Mouse (Mus musculus): Measurements from ENCODE around the gene Cnnm4. TPM values are rescaled to one million over a fixed set of nuclear protein-coding genes. Genes with fewer than 3 reads are reported as not detected.

The Cnnm4 gene
- polyA plus RNA-seq, 1 experiment, result 15.3 TPM

DNA sequence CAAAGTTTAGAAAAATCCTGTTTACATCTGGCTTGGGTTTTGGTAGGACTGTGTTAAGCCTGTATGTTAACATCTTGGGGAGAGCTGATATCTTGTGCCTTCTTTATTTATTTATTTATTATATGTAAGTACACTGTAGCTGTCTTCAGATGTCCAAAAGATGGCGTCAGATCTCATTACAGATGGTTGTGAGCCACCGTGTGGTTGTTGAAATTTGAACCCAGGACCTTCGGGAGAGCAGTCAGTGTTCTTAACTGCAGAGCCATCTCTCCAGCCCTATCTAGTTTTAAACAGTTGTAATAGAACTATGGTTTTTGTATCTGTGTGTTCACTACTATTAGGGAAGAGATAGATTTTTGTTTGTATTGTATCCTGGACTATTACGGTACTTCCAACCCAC is 57.9 kb downstream of the Cnnm4 start:
- peaks cover 2% of the 10 kb centered on the region for H3K4me1 ChIP-seq (replicated peaks; ENCODE audit: control insufficient read depth, insufficient read depth, low read length)
- H3K4me3 ChIP-seq (ENCODE audit: control insufficient read depth, insufficient read depth, low read length), result no peak overlapping the region
- H3K27ac ChIP-seq (ENCODE audit: control insufficient read depth, insufficient read depth, low read length), result no peak overlapping the region
- no peaks in the 10 kb centered on the region for H3K27me3 ChIP-seq (ENCODE audit: control insufficient read depth, insufficient read depth, low read length)
- H3K36me3 ChIP-seq (ENCODE audit: control insufficient read depth, insufficient read depth, low read length), result peaks cover 14% of the 10 kb centered on the region; the same call in 1 of the 2 replicates
- no peak for DNase-seq
- TF ChIP-seq POLR2A (IDR thresholded peaks at IDR 0.05; ENCODE audit: control insufficient read depth, extremely low read depth, insufficient read depth, low read length, poor library complexity) (no peak), CTCF (IDR thresholded peaks at IDR 0.05; ENCODE audit: borderline replicate concordance, control insufficient read depth, extremely low read depth, insufficient read depth, low read length, poor library complexity) (no peak)
- WGBS, result 99% methylated on average over 4 of the region's 4 CpGs

DNA sequence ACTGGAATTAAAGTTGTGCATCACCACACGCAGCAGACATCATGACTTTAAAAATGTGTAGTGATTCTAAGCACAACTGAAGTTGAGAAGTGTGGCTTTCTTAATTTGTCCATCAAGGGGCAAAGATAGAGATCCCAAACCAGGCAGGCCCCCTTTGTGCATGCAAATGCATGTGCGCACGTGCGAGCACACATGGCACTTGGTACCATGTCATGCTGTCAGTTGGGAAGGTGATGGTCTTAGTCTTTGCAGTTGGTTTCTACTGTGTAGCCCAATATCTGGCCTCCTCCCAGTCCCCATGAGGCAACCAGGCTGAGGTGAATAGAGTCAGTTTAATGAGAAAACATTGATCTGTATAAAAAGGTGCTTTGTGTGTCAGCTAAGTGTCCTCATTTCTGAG is 58.5 kb downstream of the Cnnm4 start:
- Histone ChIP-seq H3K4me3 (ENCODE audit: control insufficient read depth, insufficient read depth, low read length) (no peak overlapping the region), H3K36me3 (ENCODE audit: control insufficient read depth, insufficient read depth, low read length) (peaks cover 11% of the 10 kb centered on the region; the same call in 1 of the 2 replicates), H3K27me3 (ENCODE audit: control insufficient read depth, insufficient read depth, low read length) (no peaks in the 10 kb centered on the region), H3K4me1 (replicated peaks; ENCODE audit: control insufficient read depth, insufficient read depth, low read length) (peaks cover 8% of the 10 kb centered on the region), H3K27ac (ENCODE audit: control insufficient read depth, insufficient read depth, low read length) (no peak overlapping the region)
- DNase-seq, result no peak
- WGBS, result over 99% methylated on average over 4 of the region's 4 CpGs
- no peak for TF ChIP-seq CTCF (IDR thresholded peaks at IDR 0.05; ENCODE audit: borderline replicate concordance, control insufficient read depth, extremely low read depth, insufficient read depth, low read length, poor library complexity)
- TF ChIP-seq POLR2A (IDR thresholded peaks at IDR 0.05; ENCODE audit: control insufficient read depth, extremely low read depth, insufficient read depth, low read length, poor library complexity), result no peak

DNA sequence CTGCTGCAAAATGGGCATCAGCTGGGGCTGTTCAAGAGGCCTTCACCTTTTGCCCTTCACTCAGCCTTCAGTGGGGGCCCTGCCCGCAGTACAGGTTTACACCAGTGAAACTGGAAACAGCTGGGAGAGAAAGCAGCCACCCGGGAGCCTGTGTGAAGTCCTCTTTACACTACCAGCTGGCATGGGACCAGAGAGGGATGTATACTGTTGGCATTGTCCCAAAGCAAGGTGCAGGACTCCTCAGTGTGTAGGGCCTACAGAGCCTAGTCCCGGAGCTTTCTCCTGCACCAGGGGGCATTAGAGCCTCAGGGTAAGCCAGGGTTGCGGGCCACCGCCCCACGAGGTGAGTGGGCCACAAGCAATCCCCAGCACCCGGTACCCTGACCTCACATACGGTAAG is 59.1 kb downstream of the Cnnm4 start:
- Histone ChIP-seq H3K4me1 (replicated peaks; ENCODE audit: control insufficient read depth, insufficient read depth, low read length) (peaks cover 10% of the 10 kb centered on the region), H3K4me3 (ENCODE audit: control insufficient read depth, insufficient read depth, low read length) (no peak overlapping the region), H3K36me3 (ENCODE audit: control insufficient read depth, insufficient read depth, low read length) (peaks cover 5% of the 10 kb centered on the region; the same call in 1 of the 2 replicates), H3K27ac (ENCODE audit: control insufficient read depth, insufficient read depth, low read length) (no peak overlapping the region), H3K27me3 (ENCODE audit: control insufficient read depth, insufficient read depth, low read length) (no peaks in the 10 kb centered on the region)
- 91% methylated on average over 8 of the region's 8 CpGs for WGBS
- DNase-seq, result no peak
- TF ChIP-seq POLR2A (IDR thresholded peaks at IDR 0.05; ENCODE audit: control insufficient read depth, extremely low read depth, insufficient read depth, low read length, poor library complexity) (no peak), CTCF (IDR thresholded peaks at IDR 0.05; ENCODE audit: borderline replicate concordance, control insufficient read depth, extremely low read depth, insufficient read depth, low read length, poor library complexity) (no peak)

DNA sequence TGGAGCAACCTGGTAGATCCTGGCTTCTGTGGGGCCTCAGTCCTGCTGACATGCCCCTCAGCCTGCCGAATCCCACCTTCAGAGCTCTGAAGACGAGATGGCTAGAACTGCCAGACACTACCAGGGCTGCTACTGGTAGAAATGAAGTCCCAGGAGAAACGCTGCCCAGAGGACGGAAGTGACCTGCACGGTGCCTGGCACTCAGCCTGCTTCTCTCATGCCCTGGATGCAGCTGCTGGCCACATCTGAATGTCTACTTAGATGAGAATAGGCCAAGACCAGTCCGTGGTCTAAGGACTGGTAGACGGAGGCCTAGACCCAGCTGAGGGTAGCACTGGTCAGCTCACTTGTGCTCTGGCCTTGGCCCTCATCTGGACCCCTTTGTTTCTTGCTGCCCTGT is 59.5 kb downstream of the Cnnm4 start:
- Histone ChIP-seq H3K4me1 (replicated peaks; ENCODE audit: control insufficient read depth, insufficient read depth, low read length) (peaks cover 10% of the 10 kb centered on the region), H3K27ac (ENCODE audit: control insufficient read depth, insufficient read depth, low read length) (no peak overlapping the region), H3K4me3 (ENCODE audit: control insufficient read depth, insufficient read depth, low read length) (no peak overlapping the region), H3K27me3 (ENCODE audit: control insufficient read depth, insufficient read depth, low read length) (no peaks in the 10 kb centered on the region), H3K36me3 (ENCODE audit: control insufficient read depth, insufficient read depth, low read length) (peaks cover under 1% of the 10 kb centered on the region; the same call in 1 of the 2 replicates)
- no peak for DNase-seq
- TF ChIP-seq CTCF (IDR thresholded peaks at IDR 0.05; ENCODE audit: borderline replicate concordance, control insufficient read depth, extremely low read depth, insufficient read depth, low read length, poor library complexity) (no peak), POLR2A (IDR thresholded peaks at IDR 0.05; ENCODE audit: control insufficient read depth, extremely low read depth, insufficient read depth, low read length, poor library complexity) (no peak)
- WGBS, result 94% methylated on average over 7 of the region's 7 CpGs

DNA sequence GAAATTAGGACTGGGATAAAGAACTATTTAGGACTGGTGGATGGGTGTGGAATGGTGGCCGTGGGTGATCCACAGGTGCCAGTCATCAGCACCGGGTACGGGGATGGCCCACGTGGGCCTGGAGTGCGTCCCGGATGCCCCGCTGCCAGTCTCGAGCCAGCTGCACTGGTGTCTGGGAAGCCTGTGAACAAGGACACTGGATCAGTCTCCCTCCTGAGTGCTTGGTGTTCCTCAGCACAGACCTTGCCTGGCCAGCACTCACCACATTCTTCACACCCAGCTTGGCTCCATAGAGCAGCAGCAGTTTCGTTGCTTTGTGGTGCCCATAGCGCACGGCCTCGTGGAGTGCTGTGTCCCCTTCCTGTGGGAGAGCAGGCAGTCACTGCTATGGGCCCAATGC is 60.0 kb downstream of the Cnnm4 start:
- TF ChIP-seq POLR2A (IDR thresholded peaks at IDR 0.05; ENCODE audit: control insufficient read depth, extremely low read depth, insufficient read depth, low read length, poor library complexity) (no peak), CTCF (IDR thresholded peaks at IDR 0.05; ENCODE audit: borderline replicate concordance, control insufficient read depth, extremely low read depth, insufficient read depth, low read length, poor library complexity) (no peak)
- no peak for DNase-seq
- Histone ChIP-seq H3K4me3 (ENCODE audit: control insufficient read depth, insufficient read depth, low read length) (no peak overlapping the region), H3K4me1 (replicated peaks; ENCODE audit: control insufficient read depth, insufficient read depth, low read length) (peaks cover 10% of the 10 kb centered on the region), H3K27ac (ENCODE audit: control insufficient read depth, insufficient read depth, low read length) (no peak overlapping the region), H3K36me3 (ENCODE audit: control insufficient read depth, insufficient read depth, low read length) (no peaks in the 10 kb centered on the region; the same call in 1 of the 2 replicates), H3K27me3 (ENCODE audit: control insufficient read depth, insufficient read depth, low read length) (no peaks in the 10 kb centered on the region)
- WGBS, result 98% methylated on average over 12 of the region's 12 CpGs

DNA sequence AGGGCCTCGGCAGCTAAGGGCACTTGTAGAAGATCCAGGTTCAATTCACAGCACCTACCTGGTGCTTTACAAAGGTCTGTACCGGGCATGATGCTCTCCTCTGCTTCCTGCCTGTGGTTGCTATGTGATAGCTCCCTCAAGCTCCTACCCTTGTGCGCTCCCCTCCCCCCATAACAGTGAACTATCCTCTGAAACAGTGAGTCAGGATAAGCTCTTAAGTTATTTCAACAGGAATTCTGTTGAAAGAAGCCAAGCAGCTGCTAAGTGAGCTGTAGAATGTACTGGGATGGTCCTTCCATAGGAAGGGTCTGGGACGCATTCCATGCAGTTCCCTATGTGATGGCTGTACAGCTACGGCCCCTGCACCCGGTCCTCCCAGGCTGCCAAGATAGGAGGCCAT is 62.1 kb downstream of the Cnnm4 start:
- TF ChIP-seq CTCF (IDR thresholded peaks at IDR 0.05; ENCODE audit: borderline replicate concordance, control insufficient read depth, extremely low read depth, insufficient read depth, low read length, poor library complexity), result no peak
- no peak for TF ChIP-seq POLR2A (IDR thresholded peaks at IDR 0.05; ENCODE audit: control insufficient read depth, extremely low read depth, insufficient read depth, low read length, poor library complexity)
- Histone ChIP-seq H3K4me1 (replicated peaks; ENCODE audit: control insufficient read depth, insufficient read depth, low read length) (peaks cover 10% of the 10 kb centered on the region), H3K4me3 (ENCODE audit: control insufficient read depth, insufficient read depth, low read length) (no peak overlapping the region), H3K36me3 (ENCODE audit: control insufficient read depth, insufficient read depth, low read length) (no peaks in the 10 kb centered on the region), H3K27ac (ENCODE audit: control insufficient read depth, insufficient read depth, low read length) (no peak overlapping the region), H3K27me3 (ENCODE audit: control insufficient read depth, insufficient read depth, low read length) (no peaks in the 10 kb centered on the region)
- WGBS, result 90% methylated on average over 6 of the region's 6 CpGs
- DNase-seq, result no peak

DNA sequence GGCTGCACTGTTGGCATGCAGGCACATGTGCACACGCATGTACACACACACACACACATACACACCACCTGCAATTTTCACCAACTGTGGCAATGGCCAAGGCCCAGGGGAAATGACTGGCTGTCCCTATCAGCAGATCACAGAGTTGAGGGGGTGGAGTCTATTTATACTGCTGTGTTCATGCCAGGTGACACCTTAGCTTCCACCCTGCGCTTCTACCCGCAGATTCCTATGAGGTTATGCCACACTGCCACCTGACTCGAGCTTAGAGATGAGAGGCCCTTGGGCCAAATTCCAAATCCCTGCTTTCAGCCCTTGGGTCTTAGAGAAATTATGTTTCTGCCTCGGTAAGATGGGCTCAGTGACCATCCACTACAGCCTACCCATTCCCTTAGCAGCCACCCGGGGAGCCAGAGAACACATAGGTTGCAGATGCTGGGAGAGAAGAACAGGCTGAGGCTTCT is 63.2 kb downstream of the Cnnm4 start:
- H3K36me3 ChIP-seq (ENCODE audit: control insufficient read depth, insufficient read depth, low read length), result 0 out of 2 replicates have a peak, but pooled peaks cover under 1% of the 10 kb centered on the region
- H3K4me3 ChIP-seq (ENCODE audit: control insufficient read depth, insufficient read depth, low read length), result no peak overlapping the region
- TF ChIP-seq POLR2A (IDR thresholded peaks at IDR 0.05; ENCODE audit: control insufficient read depth, extremely low read depth, insufficient read depth, low read length, poor library complexity) (no peak), CTCF (IDR thresholded peaks at IDR 0.05; ENCODE audit: borderline replicate concordance, control insufficient read depth, extremely low read depth, insufficient read depth, low read length, poor library complexity) (no peak)
- no peak for DNase-seq
- no peaks in the 10 kb centered on the region for H3K27me3 ChIP-seq (ENCODE audit: control insufficient read depth, insufficient read depth, low read length)
- 14% methylated on average over 6 of the region's 6 CpGs for whole genome bisulfite sequencing
- H3K27ac ChIP-seq (ENCODE audit: control insufficient read depth, insufficient read depth, low read length), result no peak overlapping the region
- peaks cover 10% of the 10 kb centered on the region for H3K4me1 ChIP-seq (replicated peaks; ENCODE audit: control insufficient read depth, insufficient read depth, low read length)
